10 mouse cellular contexts compared by ENCODE assay signal in genomic region chr4:148000202-148000772, GRCm38 (mm10). TPM values are rescaled to one million over a fixed set of nuclear protein-coding genes. Genes with fewer than 3 reads are reported as not detected.
A peak's percentile ranks its signal among the peaks of the same experiment; 100 is the strongest.
DNase-seq lines count a peak whose midpoint lies in the region; ATAC-seq and TF ChIP-seq lines count a peak whose summit lies in the region.
"Had no signal": no experiment of that assay in that cellular context is flagged by ENCODE, and none has a peak within 500 bp of the region (broad histone marks: within the 10 kb centered on the region; RNA-seq: fewer than 3 reads in every experiment).

Gene Nppa (plus strand): TSS chr4:148000722.

- no peak within 1 kb of the TSS for H3K4me2 ChIP-seq in forebrain, postnatal 0 days (ENCODE audit: low read depth)
- no peak within 1 kb of the TSS; the same call in 1 of the 2 replicates for H3K4me2 ChIP-seq in midbrain, embryonic 15.5 days

- intact Hi-C loops in heart, postnatal 10 days (cut with DNase I), result no loop called here

- TF ChIP-seq CTCF in lung, adult 2 months (IDR thresholded peaks at IDR 0.05; ENCODE audit: insufficient read depth, low read length), result no peak
- TF ChIP-seq CTCF in forebrain, postnatal 0 days (IDR thresholded peaks at IDR 0.05; ENCODE audit: low read depth), result no peak

- peak; percentile 70 for ATAC-seq in forebrain, postnatal 0 days
- ATAC-seq in midbrain, embryonic 15.5 days (replicated peaks), result peak; percentile 63

- TF ChIP-seq POLR2A in lung, adult 2 months (IDR thresholded peaks at IDR 0.05; ENCODE audit: borderline replicate concordance, extremely low read depth, low read depth, low read length), result no peak

- no peaks in the 10 kb centered on the region for H3K27me3 ChIP-seq in forebrain, postnatal 0 days (ENCODE audit: insufficient read depth, low read length)
- H3K27me3 ChIP-seq in midbrain, embryonic 15.5 days (replicated peaks), result no peaks in the 10 kb centered on the region

- no peak within 1 kb of the TSS for H3K4me3 ChIP-seq in lung, adult 2 months (replicated peaks; ENCODE audit: extremely low read depth, low read depth, low read length)
- H3K4me3 ChIP-seq in forebrain, postnatal 0 days (ENCODE audit: low read depth, low read length), result no peak within 1 kb of the TSS
- no peak within 1 kb of the TSS for H3K4me3 ChIP-seq in midbrain, embryonic 15.5 days

- H3K9me3 ChIP-seq in forebrain, postnatal 0 days (ENCODE audit: low read length), result no peaks in the 10 kb centered on the region
- no peaks in the 10 kb centered on the region for H3K9me3 ChIP-seq in midbrain, embryonic 15.5 days

- H3K36me3 ChIP-seq in forebrain, postnatal 0 days (ENCODE audit: insufficient read depth), result peaks cover 25% of the 10 kb centered on the region
- H3K36me3 ChIP-seq in midbrain, embryonic 15.5 days (replicated peaks), result 0 out of 2 replicates have a peak, but pooled peaks cover 9% of the 10 kb centered on the region

- no peaks in the 10 kb centered on the region for H3K4me1 ChIP-seq in lung, adult 2 months (ENCODE audit: control insufficient read depth, insufficient read depth, low read length)
- H3K4me1 ChIP-seq in forebrain, postnatal 0 days (ENCODE audit: insufficient read depth), result peaks cover 4% of the 10 kb centered on the region; the same call in 1 of the 2 replicates
- H3K4me1 ChIP-seq in midbrain, embryonic 15.5 days, result peaks cover 24% of the 10 kb centered on the region

- DNase-seq in lung, adult 2 months, result no peak
- DNase-seq in lung, postnatal 36 days, result no peak
- DNase-seq in forebrain, postnatal 0 days, result peak; percentile 51
- DNase-seq in heart, postnatal 10 days, result peak; percentile 23 to 40
- no peak for DNase-seq in adipocyte (ENCODE audit: low spot score)
- no peak for DNase-seq in kidney, postnatal 4 days
- DNase-seq: cerebellum, adult 9-10 months had no signal

- no peak within 1 kb of the TSS for H3K27ac ChIP-seq in forebrain, postnatal 0 days (ENCODE audit: low read depth, low read length)
- peak within 1 kb of the TSS; percentile 61 for H3K27ac ChIP-seq in midbrain, embryonic 15.5 days
- H3K27ac ChIP-seq: liver, embryonic 14.5 days had no signal

- peak within 1 kb of the TSS; percentile 14; the same call in 1 of the 2 replicates for H3K9ac ChIP-seq in forebrain, postnatal 0 days
- no peak within 1 kb of the TSS for H3K9ac ChIP-seq in midbrain, embryonic 15.5 days
- H3K9ac ChIP-seq: liver, embryonic 14.5 days had no signal

- WGBS in lung, adult 2 months, result 27% methylated on average over 12 of the region's 12 CpGs
- 47% methylated on average over 12 of the region's 12 CpGs for WGBS in forebrain, postnatal 0 days
- 29% methylated on average over 12 of the region's 12 CpGs for WGBS in midbrain, embryonic 15.5 days

RNA-seq across cellular contexts. Expression of gene Nppa, which starts in this region (rescaled TPM):
- polyA plus RNA-seq in lung, adult 2 months (2012; rRNA removed), result 31.3 and 55.1 TPM in 2 replicates
- total RNA-seq in forebrain, postnatal 0 days (2014; rRNA removed), result 1.5 TPM in 1 of 2 replicates, not detected in the other
- 1.1 and 2.2 TPM in 2 replicates for polyA plus RNA-seq in forebrain, postnatal 0 days (2015; fragmentation: Nextera tagmentation; extraction: Ambion mirVana)
- 1,000 to 10,000 TPM in 1 of 2 experiments, 100 to 1,000 TPM in 1; 613 to 1,804 TPM for total RNA-seq in heart, postnatal 10 days (2021)
- 3.6 and 6.4 TPM in 2 replicates for polyA plus RNA-seq in midbrain, embryonic 15.5 days (2015; fragmentation: Nextera tagmentation; extraction: Ambion mirVana)
- polyA plus RNA-seq: liver, embryonic 14.5 days; small intestine, adult 2 months had no signal

Comparison
In these comparisons a context has a peak if more than half of its experiments do, and no peak if none do; other contexts are left out.
1. RNA of gene Nppa (total RNA-seq): 613 to 1,804 TPM in heart, postnatal 10 days; 1.5 TPM in forebrain, postnatal 0 days; every median in the first group is over 100 times any median in the second.
2. DNase-seq: peak in forebrain, postnatal 0 days (single experiment) and heart, postnatal 10 days (2 of 2); none in lung, adult 2 months (single experiment), lung, postnatal 36 days (single experiment), adipocyte (single experiment) and kidney, postnatal 4 days (0 of 2).